Mouse (Mus musculus): ENCODE data around the gene Ankrd13d. TPM values are rescaled to one million over a fixed set of nuclear protein-coding genes. Genes with fewer than 3 reads are reported as not detected.

The Ankrd13d gene
- polyA plus RNA-seq, 1 experiment: 1.7 TPM

- Histone ChIP-seq H3K4me2 (ENCODE audit: low read depth) (no peak overlapping the region), H3K36me3 (ENCODE audit: control insufficient read depth, insufficient read depth) (no peaks in the 10 kb centered on the region), H3ac (ENCODE audit: control insufficient read depth, insufficient read length) (no peak overlapping the region), H3K79me2 (ENCODE audit: control insufficient read depth, insufficient read depth) (no peaks in the 10 kb centered on the region), H3K4me3 (no peak overlapping the region), H3K27me3 (ENCODE audit: control insufficient read depth, insufficient read depth, insufficient read length) (no peaks in the 10 kb centered on the region)
- no peak for TF ChIP-seq POLR2AphosphoS2 (IDR thresholded peaks at IDR 0.05; ENCODE audit: insufficient read length, low read depth)
- no peak for TF ChIP-seq USF1 (IDR thresholded peaks at IDR 0.05; ENCODE audit: low read depth)
- no peak for TF ChIP-seq TCF12 (IDR thresholded peaks at IDR 0.05; ENCODE audit: insufficient read depth, poor library complexity, severe bottlenecking)
- TF ChIP-seq TCF3 (IDR thresholded peaks at IDR 0.05; ENCODE audit: insufficient read length, low read depth): no peak
- no peak for TF ChIP-seq E2F4 (IDR thresholded peaks at IDR 0.05; ENCODE audit: insufficient read depth)
- TF ChIP-seq MAX (IDR thresholded peaks at IDR 0.05; ENCODE audit: low read depth): no peak
- TF ChIP-seq CEBPB (IDR thresholded peaks at IDR 0.05; ENCODE audit: insufficient read depth, poor library complexity, severe bottlenecking): no peak
- no peak for TF ChIP-seq MYOG (IDR thresholded peaks at IDR 0.05; ENCODE audit: control insufficient read depth in 1 of 3, insufficient read depth in 1 of 3, insufficient read length in 2 of 3, low read depth in 2 of 3)
- TF ChIP-seq SRF (IDR thresholded peaks at IDR 0.05; ENCODE audit: control insufficient read depth, insufficient read length, low read depth): no peak
- TF ChIP-seq MYOD1 (IDR thresholded peaks at IDR 0.05; ENCODE audit: control insufficient read depth in 1 of 3, insufficient read length in 2 of 3, low read depth in 2 of 3): no peak
- no peak for TF ChIP-seq POLR2A (IDR thresholded peaks at IDR 0.05; ENCODE audit: insufficient read length, low read depth)
- TF ChIP-seq REST (IDR thresholded peaks at IDR 0.05; ENCODE audit: insufficient read depth, insufficient read length): no peak
Observed at GRCm38 (mm10) chr19:4262756-4263155, 20.2 kb downstream of the Ankrd13d start.

GRCm38 (mm10) chr19:4261038-4261698 is 21.8 kb downstream of the Ankrd13d start:
- no peak overlapping the region for H3ac ChIP-seq (ENCODE audit: control insufficient read depth, insufficient read length)
- H3K36me3 ChIP-seq (ENCODE audit: control insufficient read depth, insufficient read depth): no peaks in the 10 kb centered on the region
- H3K4me3 ChIP-seq: no peak overlapping the region
- TF ChIP-seq E2F4 (IDR thresholded peaks at IDR 0.05; ENCODE audit: insufficient read depth): no peak
- no peaks in the 10 kb centered on the region for H3K79me2 ChIP-seq (ENCODE audit: control insufficient read depth, insufficient read depth)
- H3K4me2 ChIP-seq (ENCODE audit: low read depth): no peak overlapping the region
- H3K27me3 ChIP-seq (ENCODE audit: control insufficient read depth, insufficient read depth, insufficient read length): no peaks in the 10 kb centered on the region

GRCm38 (mm10) chr19:4257897-4258252 is 25.1 kb downstream of the Ankrd13d start:
- H3K27me3 ChIP-seq (ENCODE audit: control insufficient read depth, insufficient read depth, insufficient read length): no peaks in the 10 kb centered on the region
- no peaks in the 10 kb centered on the region for H3K79me2 ChIP-seq (ENCODE audit: control insufficient read depth, insufficient read depth)
- H3K4me3 ChIP-seq: peak overlapping the region; percentile 40
- H3ac ChIP-seq (ENCODE audit: control insufficient read depth, insufficient read length): no peak overlapping the region
- no peak for TF ChIP-seq POLR2A (IDR thresholded peaks at IDR 0.05; ENCODE audit: insufficient read length, low read depth)
- H3K36me3 ChIP-seq (ENCODE audit: control insufficient read depth, insufficient read depth): no peaks in the 10 kb centered on the region
- H3K4me2 ChIP-seq (ENCODE audit: low read depth): peak overlapping the region; percentile 77

GRCm38 (mm10) chr19:4257216-4257896 is 25.6 kb downstream of the Ankrd13d start:
- no peak overlapping the region for H3ac ChIP-seq (ENCODE audit: control insufficient read depth, insufficient read length)
- no peaks in the 10 kb centered on the region for H3K27me3 ChIP-seq (ENCODE audit: control insufficient read depth, insufficient read depth, insufficient read length)
- no peak for TF ChIP-seq TCF3 (IDR thresholded peaks at IDR 0.05; ENCODE audit: insufficient read length, low read depth)
- no peak for TF ChIP-seq REST (IDR thresholded peaks at IDR 0.05; ENCODE audit: insufficient read depth, insufficient read length)
- peak; percentile 5 for TF ChIP-seq SRF (IDR thresholded peaks at IDR 0.05; ENCODE audit: control insufficient read depth, insufficient read length, low read depth)
- TF ChIP-seq POLR2A (IDR thresholded peaks at IDR 0.05; ENCODE audit: insufficient read length, low read depth): peak; percentile 47
- no peak for TF ChIP-seq MYOG (IDR thresholded peaks at IDR 0.05; ENCODE audit: control insufficient read depth in 1 of 3, insufficient read depth in 1 of 3, insufficient read length in 2 of 3, low read depth in 2 of 3)
- TF ChIP-seq MYOD1 (IDR thresholded peaks at IDR 0.05; ENCODE audit: control insufficient read depth in 1 of 3, insufficient read length in 2 of 3, low read depth in 2 of 3): no peak
- no peak for TF ChIP-seq E2F4 (IDR thresholded peaks at IDR 0.05; ENCODE audit: insufficient read depth)
- no peak for TF ChIP-seq MAX (IDR thresholded peaks at IDR 0.05; ENCODE audit: low read depth)
- TF ChIP-seq TCF12 (IDR thresholded peaks at IDR 0.05; ENCODE audit: insufficient read depth, poor library complexity, severe bottlenecking): no peak
- no peak for TF ChIP-seq USF1 (IDR thresholded peaks at IDR 0.05; ENCODE audit: low read depth)
- TF ChIP-seq POLR2AphosphoS2 (IDR thresholded peaks at IDR 0.05; ENCODE audit: insufficient read length, low read depth): no peak
- no peak for TF ChIP-seq CEBPB (IDR thresholded peaks at IDR 0.05; ENCODE audit: insufficient read depth, poor library complexity, severe bottlenecking)
- H3K4me2 ChIP-seq (ENCODE audit: low read depth): peak overlapping the region; percentile 89
- no peaks in the 10 kb centered on the region for H3K79me2 ChIP-seq (ENCODE audit: control insufficient read depth, insufficient read depth)
- peak overlapping the region; percentile 40 for H3K4me3 ChIP-seq
- H3K36me3 ChIP-seq (ENCODE audit: control insufficient read depth, insufficient read depth): no peaks in the 10 kb centered on the region

GRCm38 (mm10) chr19:4255583-4256162 is 27.3 kb downstream of the Ankrd13d start:
- Histone ChIP-seq H3K79me2 (ENCODE audit: control insufficient read depth, insufficient read depth) (no peaks in the 10 kb centered on the region), H3K36me3 (ENCODE audit: control insufficient read depth, insufficient read depth) (no peaks in the 10 kb centered on the region), H3K4me2 (ENCODE audit: low read depth) (no peak overlapping the region), H3K27me3 (ENCODE audit: control insufficient read depth, insufficient read depth, insufficient read length) (no peaks in the 10 kb centered on the region), H3ac (ENCODE audit: control insufficient read depth, insufficient read length) (no peak overlapping the region), H3K4me3 (no peak overlapping the region)
- no peak for TF ChIP-seq POLR2AphosphoS2 (IDR thresholded peaks at IDR 0.05; ENCODE audit: insufficient read length, low read depth)
- TF ChIP-seq CEBPB (IDR thresholded peaks at IDR 0.05; ENCODE audit: insufficient read depth, poor library complexity, severe bottlenecking): no peak
- TF ChIP-seq MYOG (IDR thresholded peaks at IDR 0.05; ENCODE audit: control insufficient read depth in 1 of 3, insufficient read depth in 1 of 3, insufficient read length in 2 of 3, low read depth in 2 of 3): no peak
- TF ChIP-seq E2F4 (IDR thresholded peaks at IDR 0.05; ENCODE audit: insufficient read depth): no peak
- TF ChIP-seq REST (IDR thresholded peaks at IDR 0.05; ENCODE audit: insufficient read depth, insufficient read length): no peak
- TF ChIP-seq MYOD1 (IDR thresholded peaks at IDR 0.05; ENCODE audit: control insufficient read depth in 1 of 3, insufficient read length in 2 of 3, low read depth in 2 of 3): no peak
- TF ChIP-seq MAX (IDR thresholded peaks at IDR 0.05; ENCODE audit: low read depth): no peak
- no peak for TF ChIP-seq SRF (IDR thresholded peaks at IDR 0.05; ENCODE audit: control insufficient read depth, insufficient read length, low read depth)
- TF ChIP-seq TCF3 (IDR thresholded peaks at IDR 0.05; ENCODE audit: insufficient read length, low read depth): no peak
- no peak for TF ChIP-seq USF1 (IDR thresholded peaks at IDR 0.05; ENCODE audit: low read depth)

All from myocyte (in vitro differentiated cells).